Mouse (Mus musculus) WW6 (cell line): ENCODE measurements around the gene Nrf1.

Experiments
- DNase-seq: peaks from one replicate; pipeline ENCODE4 v3.0.0-alpha.2; 2013; ENCODE audit warnings: low read depth, low spot score

Nrf1 gene

DNA sequence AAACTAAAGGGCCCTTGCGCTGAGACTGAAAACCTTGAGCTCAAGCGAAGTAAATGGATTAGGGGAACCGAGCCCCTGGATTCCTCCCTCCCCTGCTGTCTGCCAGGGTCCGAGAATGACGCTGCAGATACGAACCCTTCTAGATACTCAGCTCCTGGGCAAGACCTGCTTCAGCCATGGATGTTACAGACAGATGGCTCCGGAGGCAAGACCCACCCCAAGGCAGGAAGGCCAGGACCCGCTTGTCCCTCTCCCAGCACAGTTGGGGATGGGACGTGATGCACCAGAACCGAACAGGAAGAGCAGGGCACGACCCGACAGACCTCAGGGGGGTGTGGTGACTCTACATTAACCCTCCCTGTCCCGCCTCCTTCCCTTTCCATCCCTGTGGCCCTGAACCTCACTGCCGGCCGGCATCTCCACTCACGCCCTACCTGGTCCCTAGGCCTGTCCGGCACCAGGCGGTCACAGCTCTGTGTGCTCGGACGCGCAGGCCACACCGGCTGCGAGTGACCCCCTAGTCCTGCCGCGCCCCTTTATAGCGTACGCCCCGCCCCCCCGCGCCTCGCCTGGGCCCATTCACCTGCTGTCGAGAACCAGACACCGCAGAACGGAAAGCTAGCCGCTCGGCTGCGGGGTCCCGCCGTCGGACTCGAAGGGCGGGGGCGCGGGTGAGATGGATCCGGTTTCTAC lies 127.6 kb downstream of the Nrf1 start:
- peak; percentile 46 for DNase-seq

DNA sequence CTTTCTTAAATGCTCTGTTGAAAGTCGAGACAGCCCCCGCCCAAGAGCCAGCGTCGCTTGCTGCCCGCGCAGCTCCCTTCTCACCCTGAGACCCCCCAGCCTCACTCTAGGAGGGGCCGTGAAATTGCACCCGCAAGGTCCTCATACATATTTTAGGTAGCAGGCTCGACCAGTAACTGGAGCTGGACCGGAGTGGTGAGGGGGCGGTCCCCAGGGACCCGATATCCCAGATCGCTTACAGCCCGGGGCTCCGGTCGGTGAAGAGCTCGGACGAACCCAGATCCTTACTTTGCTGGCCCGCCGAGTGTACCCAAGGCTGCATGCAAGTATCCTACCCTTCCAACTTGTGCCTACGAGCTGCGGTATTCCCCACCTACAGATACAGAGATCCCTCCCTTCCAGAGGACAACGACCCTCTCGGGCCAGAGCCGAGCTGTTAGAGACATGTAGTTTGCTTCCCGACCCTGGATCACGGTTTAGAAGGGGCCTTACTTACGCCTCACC lies 128.2 kb downstream of the Nrf1 start:
- no peak for DNase-seq

DNA sequence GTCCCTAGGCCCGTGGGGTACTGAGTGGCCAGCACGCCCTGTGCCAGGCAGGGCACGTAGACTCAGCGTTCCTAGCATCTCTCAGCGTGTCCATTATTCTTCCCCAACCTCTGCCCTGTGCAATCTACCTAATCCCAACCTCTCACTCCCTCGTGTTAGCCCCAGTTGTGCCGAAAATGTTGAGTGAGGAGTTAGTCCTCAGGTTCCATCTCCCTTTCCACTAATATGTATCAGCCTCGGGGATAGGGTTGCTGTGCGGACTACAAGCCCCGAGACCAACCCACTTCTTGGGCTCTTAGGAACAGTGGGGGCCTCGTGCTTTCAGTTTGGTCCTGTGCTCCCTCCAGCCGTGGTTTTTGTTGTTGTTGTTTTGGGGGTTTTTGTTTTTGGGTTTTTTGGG lies 128.7 kb downstream of the Nrf1 start:
- no peak for DNase-seq

DNA sequence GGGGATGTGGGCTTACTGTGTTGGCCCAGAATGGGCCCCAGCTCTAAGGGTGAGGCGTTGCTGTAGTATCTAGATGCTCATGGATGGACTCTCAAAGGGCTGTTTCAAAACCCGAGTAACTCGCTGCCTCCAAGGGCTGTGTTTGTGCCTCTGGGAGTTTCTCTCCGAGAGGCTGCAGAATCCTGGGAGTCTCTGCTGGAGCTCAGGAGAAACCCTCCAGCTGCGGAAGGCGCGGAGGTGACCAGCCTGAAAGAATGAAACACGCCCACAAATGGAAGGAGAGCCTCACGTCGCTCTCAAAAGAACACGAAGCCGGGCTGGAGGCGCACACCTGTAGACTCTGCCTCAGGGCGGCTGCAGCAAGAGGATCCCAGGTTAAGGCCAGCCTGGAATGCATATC lies 129.5 kb downstream of the Nrf1 start:
- DNase-seq, result no peak

DNA sequence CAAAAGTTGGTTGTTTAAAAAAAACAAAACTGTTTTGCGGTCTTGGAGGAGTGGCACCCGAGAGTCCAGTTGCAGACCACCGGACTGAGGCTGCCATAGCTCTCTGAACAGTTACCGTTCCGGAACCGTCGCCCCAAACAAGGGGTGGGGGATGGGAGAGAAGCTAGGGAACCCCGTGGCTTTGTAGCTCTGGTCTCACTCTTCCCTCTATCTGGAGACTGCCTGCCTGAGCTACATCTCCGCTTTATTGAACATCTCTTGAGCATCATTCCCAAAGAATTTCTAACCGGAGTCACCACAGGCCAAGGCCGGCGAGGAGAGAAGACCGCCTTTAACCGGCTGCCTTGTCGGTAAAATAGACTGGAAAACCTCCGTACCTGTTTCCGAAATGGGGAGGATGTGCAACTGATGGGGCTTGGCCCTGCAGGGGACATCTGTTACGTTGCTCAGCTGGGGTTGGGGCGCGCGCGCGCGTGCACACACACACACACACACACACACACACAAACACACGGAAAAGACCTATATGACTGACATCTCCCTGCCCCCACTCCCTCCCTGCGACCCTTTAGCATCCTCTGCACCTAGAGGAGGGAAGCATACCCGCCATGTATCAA lies 130.3 kb downstream of the Nrf1 start:
- DNase-seq, result no peak

DNA sequence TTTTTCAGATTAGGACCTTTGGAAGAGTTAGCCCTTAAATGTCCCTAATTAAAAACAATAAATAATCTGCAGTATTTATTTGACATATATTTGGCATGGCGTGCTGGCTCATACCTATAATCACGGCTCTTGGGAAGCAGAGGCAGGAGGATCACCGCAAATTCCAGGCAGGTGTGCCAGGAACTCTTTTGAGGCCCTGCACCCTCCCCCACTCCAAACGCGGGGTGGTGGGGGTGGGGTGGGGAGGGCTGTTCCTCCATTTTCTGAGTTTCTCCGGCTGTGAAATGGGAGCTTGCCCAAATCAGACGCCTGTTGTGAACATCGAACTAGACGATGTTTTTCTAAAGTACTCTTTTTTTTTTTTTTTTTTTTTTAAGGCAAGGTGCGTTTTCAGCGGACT lies 131.3 kb downstream of the Nrf1 start:
- DNase-seq, result no peak

DNA sequence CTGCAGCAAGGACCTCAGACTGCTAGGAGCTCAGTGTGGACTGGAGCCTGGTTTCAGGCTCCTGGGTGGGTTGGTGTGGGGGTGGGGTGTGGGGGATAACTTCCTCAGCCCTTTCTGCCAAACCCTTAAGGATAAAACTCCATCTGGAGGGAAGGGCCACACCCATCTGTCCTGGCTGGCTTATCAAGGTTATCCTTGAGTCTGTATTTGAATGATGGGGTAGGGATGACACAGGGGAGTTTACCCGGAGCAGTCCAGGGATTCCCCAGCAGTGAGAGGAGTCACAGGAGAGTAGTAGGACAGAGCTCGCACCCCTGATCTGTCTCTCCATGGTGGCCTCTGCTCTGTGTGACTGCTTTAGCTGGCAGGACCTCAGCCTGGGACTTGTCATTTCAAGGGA lies 132.5 kb downstream of the Nrf1 start:
- DNase-seq, result no peak

DNA sequence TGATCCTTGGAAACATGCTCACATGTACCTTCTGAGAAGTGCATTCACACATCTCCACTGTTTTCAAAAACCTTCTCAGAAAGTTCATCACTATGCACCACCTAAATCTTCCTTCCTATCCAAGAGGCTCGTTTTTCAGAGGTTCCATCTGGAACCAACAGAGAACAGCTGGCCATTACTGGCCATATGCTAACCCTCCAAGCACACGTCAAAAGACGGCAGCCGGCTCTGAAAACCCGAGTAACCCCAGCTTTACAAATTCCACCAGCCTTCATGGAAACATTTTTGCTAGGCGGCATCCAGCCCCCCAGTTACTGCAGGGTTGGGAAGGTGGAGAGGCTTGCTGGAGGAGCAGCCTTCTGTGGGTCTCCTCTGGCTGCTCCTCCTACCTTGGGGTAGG lies 134.2 kb downstream of the Nrf1 start:
- no peak for DNase-seq

DNA sequence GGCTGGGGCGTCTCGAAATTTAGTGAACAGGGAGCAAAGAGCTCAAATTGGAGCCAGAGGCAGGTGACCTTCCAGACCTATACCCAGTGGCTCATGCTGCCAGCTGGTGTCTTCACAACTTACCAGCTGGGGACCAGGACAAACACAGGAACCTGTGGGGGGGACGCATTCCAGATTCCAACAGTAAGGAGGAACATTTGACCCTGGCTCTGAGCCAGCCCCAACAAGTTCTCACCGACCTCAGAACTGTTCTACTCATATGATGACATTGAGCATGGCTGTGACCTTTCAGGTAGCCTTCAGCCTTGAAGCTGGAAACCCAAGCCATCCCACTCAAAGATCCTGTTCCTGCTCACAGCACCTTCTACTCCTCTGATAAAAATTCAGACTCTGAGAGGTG lies 135.8 kb downstream of the Nrf1 start:
- DNase-seq, result no peak

DNA sequence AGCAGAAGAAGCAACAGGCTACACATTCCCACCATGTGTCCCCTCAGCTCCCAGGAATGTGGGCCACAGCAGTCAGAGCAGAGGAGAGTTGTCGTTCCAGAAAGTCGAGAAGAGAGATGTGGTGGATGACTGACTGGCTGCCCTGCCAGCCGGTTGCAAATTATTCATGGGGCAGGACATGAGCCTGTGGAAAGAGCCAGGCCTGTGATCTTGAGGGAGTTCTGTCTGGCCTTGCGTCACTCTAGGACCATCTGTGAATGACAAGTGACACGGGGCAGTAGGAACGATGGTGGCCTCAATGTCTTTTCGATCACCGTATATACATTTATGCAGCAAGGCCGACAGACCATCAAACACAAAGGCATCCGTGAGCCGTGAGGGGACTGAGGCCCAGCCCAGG lies 147.9 kb downstream of the Nrf1 start:
- no peak for DNase-seq

DNA sequence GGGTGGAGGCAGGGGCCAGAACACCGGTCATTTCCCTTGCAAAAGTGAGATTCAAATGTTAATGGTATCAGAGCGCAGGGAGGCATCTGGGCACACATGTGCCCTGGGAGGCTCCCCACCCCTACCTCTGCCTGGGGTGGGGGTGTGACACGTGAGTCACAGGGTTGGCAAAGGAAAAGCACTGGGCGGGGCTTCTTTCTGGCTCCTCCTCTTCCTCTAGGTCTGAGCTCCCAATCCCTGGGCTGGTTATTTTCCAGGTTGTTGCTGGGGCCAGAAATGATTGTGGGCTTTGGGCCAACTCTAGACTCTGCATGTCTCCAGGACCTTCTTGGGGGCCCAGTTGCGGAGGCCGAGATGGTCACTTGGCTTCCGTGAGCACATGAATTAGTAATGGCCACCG lies 148.4 kb downstream of the Nrf1 start:
- no peak for DNase-seq
